Mouse (Mus musculus): ENCODE measurements around the gene Nup50.

GRCm38 (mm10) chr15:84968534-84968933 is 45.3 kb downstream of the Nup50 start:
- TF ChIP-seq CEBPB (IDR thresholded peaks at IDR 0.05; ENCODE audit: insufficient read depth, poor library complexity, severe bottlenecking) (no peak), USF1 (IDR thresholded peaks at IDR 0.05; ENCODE audit: low read depth) (no peak), POLR2A (IDR thresholded peaks at IDR 0.05; ENCODE audit: insufficient read length, low read depth) (no peak)
